Mouse (Mus musculus) liver, embryonic 13.5 days (tissue): ENCODE results near the gene Trappc10. TPM values are rescaled to one million over a fixed set of nuclear protein-coding genes. Genes with fewer than 3 reads are reported as not detected.

Experiments used
- ATAC-seq: fragments of 200-750 bp; cut with Nextera tagmentation; 2 replicates; pipeline ENCODE4 v1.8.0; 2017; ENCODE audit warnings: low read depth, mild to moderate bottlenecking, moderate number of reproducible peaks, moderate library complexity
- DNase-seq: peaks from one replicate; pipeline ENCODE4 v3.0.0; 2022
- H3K27ac ChIP-seq: fragments of 300-500 bp; sonication (generic); 2 replicates; pipeline ENCODE4 v1.5.1; 2015; ENCODE audit warnings: moderate library complexity, mild to moderate bottlenecking, inconsistent platforms
- H3K27me3 ChIP-seq: fragments of 300-500 bp; sonication (generic); 2 replicates; pipeline ENCODE4 v1.6.1; 2015; ENCODE audit warnings: mild to moderate bottlenecking, inconsistent platforms
- H3K36me3 ChIP-seq: fragments of 300-500 bp; sonication (generic); 2 replicates; pipeline ENCODE4 v1.6.1; 2015; ENCODE audit warnings: mild to moderate bottlenecking, inconsistent platforms
- H3K4me1 ChIP-seq: fragments of 300-500 bp; sonication (generic); replicated peaks from 2 replicates; pipeline ENCODE4 v1.6.1; 2015; ENCODE audit warnings: inconsistent platforms
- H3K4me2 ChIP-seq: fragments of 300-500 bp; sonication (generic); 2 replicates; pipeline ENCODE4 v1.6.1; 2015; ENCODE audit warnings: inconsistent platforms, mild to moderate bottlenecking, moderate library complexity
- H3K4me3 ChIP-seq: fragments of 300-500 bp; sonication (generic); replicated peaks from 2 replicates; pipeline ENCODE4 v1.5.1; 2015; ENCODE audit warnings: mild to moderate bottlenecking, inconsistent platforms
- H3K9ac ChIP-seq: fragments of 300-500 bp; sonication (generic); 2 replicates; pipeline ENCODE4 v1.6.1; 2015; ENCODE audit warnings: mild to moderate bottlenecking, inconsistent platforms
- H3K9me3 ChIP-seq: fragments of 300-500 bp; sonication (generic); replicated peaks from 2 replicates; pipeline ENCODE4 v1.6.1; 2016; ENCODE audit warnings: inconsistent platforms
- WGBS: fragments of 180-500 bp; shearing (Covaris S2); methylation state at CpG from one replicate; pipeline ENCODE4 v1.1.7; 2015; ENCODE audit not compliant: insufficient replicate concordance; 5-methylcytosine and 5-hydroxymethylcytosine counted together
- polyA plus RNA-seq: library from polyadenylated mRNA; unstranded; fragments of >200 nt; fragmentation: Nextera tagmentation; extraction: Ambion mirVana; gene quantifications from 2 replicates; pipeline ENCODE4 v1.2.1, GENCODE M21; 2015

The Trappc10 gene
- polyA plus RNA-seq, 1 experiment from 2014 or later, result 15.8 TPM

DNA sequence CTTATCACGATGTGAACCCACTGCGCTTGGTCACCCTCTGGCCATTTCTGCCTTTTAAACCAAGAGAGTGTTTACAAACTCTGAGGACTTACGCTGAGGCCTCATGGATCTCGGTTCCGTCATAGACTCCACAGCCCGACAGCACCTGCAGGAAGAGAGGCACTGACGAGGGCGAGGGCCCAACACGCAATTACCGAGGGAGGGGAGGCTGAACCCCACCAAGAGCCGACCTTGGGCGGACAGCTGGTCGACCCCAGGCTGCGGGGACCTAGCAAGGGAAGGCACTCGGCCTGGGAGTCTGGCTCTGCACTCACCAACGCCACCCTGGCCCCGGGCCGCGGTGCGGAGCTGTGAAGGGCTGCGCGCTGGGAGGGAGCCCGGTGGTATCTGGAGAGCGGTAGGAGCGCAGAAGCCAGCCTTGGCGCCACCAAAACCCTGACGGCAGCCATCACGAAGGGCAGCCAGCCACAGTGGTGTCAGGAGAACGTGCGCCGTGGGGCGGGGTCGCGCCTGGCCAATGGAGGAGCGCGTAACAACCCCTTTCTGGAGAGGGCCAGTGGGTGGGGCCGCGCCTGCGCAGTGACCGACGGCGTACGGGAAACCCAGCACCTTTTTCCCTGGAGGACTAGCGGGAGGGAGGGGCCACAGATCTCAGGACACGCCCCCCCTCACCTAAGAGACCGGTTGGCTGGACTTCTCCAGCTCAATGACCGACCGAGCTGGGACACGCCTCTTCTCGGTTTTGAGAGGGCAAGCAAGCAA, 75.0 kb downstream of the Trappc10 start, which contains the start of gene D10Jhu81e:
Gene D10Jhu81e, minus strand, starts transcription at position 502 of the 762 bp plus-strand sequence.
- H3K9ac ChIP-seq, result peak within 1 kb of the TSS; percentile 88
- H3K36me3 ChIP-seq, result peaks cover 73% of the 10 kb centered on the region
- peak; percentile 100 for DNase-seq
- H3K27ac ChIP-seq, result peak within 1 kb of the TSS; percentile 84
- no peaks in the 10 kb centered on the region for H3K9me3 ChIP-seq
- peaks cover 29% of the 10 kb centered on the region for H3K4me1 ChIP-seq
- ATAC-seq, result peak; percentile 97
- H3K4me2 ChIP-seq, result peak within 1 kb of the TSS; percentile 98
- H3K27me3 ChIP-seq, result no peaks in the 10 kb centered on the region
- peak within 1 kb of the TSS; percentile 86 for H3K4me3 ChIP-seq
- WGBS, result under 1% methylated on average over 50 of the region's 50 CpGs

GRCm38 (mm10) chr10:78168792-78169191, 75.6 kb downstream of the Trappc10 start:
- Histone ChIP-seq H3K27ac (no peak overlapping the region), H3K9ac (peak overlapping the region; percentile 88), H3K4me1 (peaks cover 29% of the 10 kb centered on the region), H3K27me3 (no peaks in the 10 kb centered on the region), H3K4me3 (peak overlapping the region; percentile 86), H3K9me3 (no peaks in the 10 kb centered on the region), H3K36me3 (peaks cover 70% of the 10 kb centered on the region), H3K4me2 (peak overlapping the region; percentile 98)
- DNase-seq (no peak), ATAC-seq (no peak)
- WGBS, result 76% methylated on average over 11 of the region's 11 CpGs

DNA sequence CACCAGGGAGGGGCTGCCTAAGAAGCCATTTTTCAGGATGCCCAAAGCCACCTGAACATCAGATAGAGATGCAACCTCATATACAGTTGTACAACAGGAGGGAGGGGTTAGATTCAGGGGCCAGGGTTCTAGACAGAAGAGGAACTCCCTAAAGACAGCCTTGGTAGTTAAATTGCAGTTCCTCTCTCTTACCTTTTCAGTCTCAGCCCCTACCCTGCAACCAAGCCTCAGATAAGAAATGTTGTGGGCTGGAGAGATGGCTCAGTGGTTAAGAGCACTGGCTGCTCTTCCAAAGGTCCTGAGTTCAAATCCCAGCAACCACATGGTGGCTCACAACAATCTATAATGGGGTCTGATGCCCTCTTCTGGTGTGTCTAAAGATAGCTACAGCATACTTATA, 76.7 kb downstream of the Trappc10 start:
- DNase-seq, result no peak
- H3K36me3 ChIP-seq, result peaks cover 70% of the 10 kb centered on the region
- H3K4me3 ChIP-seq, result no peak overlapping the region
- peaks cover 29% of the 10 kb centered on the region for H3K4me1 ChIP-seq
- no peak overlapping the region for H3K4me2 ChIP-seq
- H3K9me3 ChIP-seq, result no peaks in the 10 kb centered on the region
- ATAC-seq, result no peak
- H3K27ac ChIP-seq, result no peak overlapping the region
- H3K27me3 ChIP-seq, result no peaks in the 10 kb centered on the region
- H3K9ac ChIP-seq, result no peak overlapping the region

- H3K36me3 ChIP-seq, result peaks cover 70% of the 10 kb centered on the region
- WGBS, result 85% methylated on average over 7 of the region's 7 CpGs
- no peak overlapping the region for H3K9ac ChIP-seq
Observed at GRCm38 (mm10) chr10:78167333-78167732, 77.1 kb downstream of the Trappc10 start.

GRCm38 (mm10) chr10:78165256-78166005, 79.0 kb downstream of the Trappc10 start:
- H3K4me3 ChIP-seq, result no peak overlapping the region
- DNase-seq (no peak), ATAC-seq (no peak)
- no peaks in the 10 kb centered on the region for H3K27me3 ChIP-seq
- H3K36me3 ChIP-seq, result peaks cover 58% of the 10 kb centered on the region
- no peaks in the 10 kb centered on the region for H3K9me3 ChIP-seq
- H3K4me2 ChIP-seq, result no peak overlapping the region
- H3K27ac ChIP-seq, result no peak overlapping the region
- peaks cover 20% of the 10 kb centered on the region for H3K4me1 ChIP-seq
- H3K9ac ChIP-seq, result no peak overlapping the region
- 85% methylated on average over 21 of the region's 21 CpGs for WGBS

More at GRCm38 (mm10) chr10:78167333-78167732, 77.1 kb downstream of the Trappc10 start:
- no peaks in the 10 kb centered on the region for H3K27me3 ChIP-seq
- ATAC-seq, result no peak
- H3K9me3 ChIP-seq, result no peaks in the 10 kb centered on the region
- H3K4me1 ChIP-seq, result peaks cover 29% of the 10 kb centered on the region
- no peak overlapping the region for H3K4me2 ChIP-seq
- H3K4me3 ChIP-seq, result no peak overlapping the region
- H3K27ac ChIP-seq, result no peak overlapping the region
- DNase-seq, result no peak

DNA sequence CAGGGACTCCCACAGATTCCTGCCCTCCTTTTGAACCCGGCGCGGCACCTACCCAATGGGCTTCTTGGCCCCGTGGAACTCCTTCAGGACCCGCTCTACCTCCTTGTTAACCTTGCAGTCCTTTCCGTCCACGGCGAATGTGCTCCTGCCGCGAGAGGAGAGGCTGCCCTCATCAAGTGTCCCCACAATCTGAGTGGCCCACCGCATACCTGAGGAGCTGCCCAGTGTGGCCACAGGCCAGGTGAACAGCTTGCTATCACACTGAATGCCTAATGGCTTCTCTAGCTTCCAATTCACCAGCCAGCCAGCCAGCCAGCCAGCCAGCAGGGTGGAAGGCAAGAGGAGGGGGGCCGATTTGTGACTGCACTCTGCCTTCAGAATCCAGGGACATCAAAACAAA, 79.7 kb downstream of the Trappc10 start:
- Histone ChIP-seq H3K27me3 (no peaks in the 10 kb centered on the region), H3K9me3 (no peaks in the 10 kb centered on the region), H3K27ac (no peak overlapping the region), H3K36me3 (peaks cover 58% of the 10 kb centered on the region), H3K4me2 (no peak overlapping the region), H3K4me1 (peaks cover 15% of the 10 kb centered on the region), H3K9ac (no peak overlapping the region), H3K4me3 (no peak overlapping the region)
- no peak for ATAC-seq
- WGBS, result 85% methylated on average over 12 of the region's 12 CpGs
- no peak for DNase-seq

DNA sequence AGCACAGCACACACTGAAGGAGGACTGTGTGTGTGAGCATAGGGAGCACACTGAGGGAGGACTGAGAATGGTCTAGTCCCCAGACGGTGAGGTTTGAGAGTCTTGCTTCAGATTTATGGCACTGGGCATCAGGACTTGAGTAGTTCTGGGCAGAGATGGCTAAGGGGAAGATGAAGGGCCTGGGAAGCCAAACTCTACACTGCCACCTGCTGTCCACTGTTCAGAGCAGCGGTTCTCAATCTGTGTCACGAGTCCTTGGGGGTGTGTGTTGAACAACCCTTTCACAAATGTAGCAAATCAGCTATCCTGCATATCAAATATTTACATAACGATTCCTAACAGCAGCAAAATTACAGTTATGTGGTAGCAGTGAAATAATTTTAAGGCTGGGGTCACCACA, 80.5 kb downstream of the Trappc10 start:
- Histone ChIP-seq H3K9ac (no peak overlapping the region), H3K36me3 (peaks cover 58% of the 10 kb centered on the region), H3K4me2 (no peak overlapping the region), H3K4me3 (no peak overlapping the region), H3K9me3 (no peaks in the 10 kb centered on the region), H3K27me3 (no peaks in the 10 kb centered on the region), H3K27ac (no peak overlapping the region), H3K4me1 (peaks cover 18% of the 10 kb centered on the region)
- 27% methylated on average over 4 of the region's 4 CpGs for WGBS
- peak; percentile 26 for DNase-seq
- ATAC-seq, result no peak

- Histone ChIP-seq H3K4me1 (peaks cover 14% of the 10 kb centered on the region), H3K4me2 (no peak overlapping the region), H3K27ac (no peak overlapping the region), H3K9me3 (no peaks in the 10 kb centered on the region), H3K4me3 (no peak overlapping the region), H3K36me3 (peaks cover 58% of the 10 kb centered on the region), H3K27me3 (no peaks in the 10 kb centered on the region), H3K9ac (no peak overlapping the region)
- ATAC-seq (no peak), DNase-seq (no peak)
- 84% methylated on average over 9 of the region's 9 CpGs for WGBS
Observed at GRCm38 (mm10) chr10:78163241-78163640, 81.2 kb downstream of the Trappc10 start.

GRCm38 (mm10) chr10:78162646-78163045, 81.8 kb downstream of the Trappc10 start:
- ATAC-seq (no peak), DNase-seq (no peak)
- Histone ChIP-seq H3K36me3 (peaks cover 57% of the 10 kb centered on the region), H3K9ac (no peak overlapping the region), H3K27ac (no peak overlapping the region), H3K9me3 (no peaks in the 10 kb centered on the region), H3K4me2 (no peak overlapping the region), H3K4me3 (no peak overlapping the region), H3K4me1 (peaks cover 12% of the 10 kb centered on the region), H3K27me3 (no peaks in the 10 kb centered on the region)
- WGBS, result 89% methylated on average over 12 of the region's 12 CpGs

DNA sequence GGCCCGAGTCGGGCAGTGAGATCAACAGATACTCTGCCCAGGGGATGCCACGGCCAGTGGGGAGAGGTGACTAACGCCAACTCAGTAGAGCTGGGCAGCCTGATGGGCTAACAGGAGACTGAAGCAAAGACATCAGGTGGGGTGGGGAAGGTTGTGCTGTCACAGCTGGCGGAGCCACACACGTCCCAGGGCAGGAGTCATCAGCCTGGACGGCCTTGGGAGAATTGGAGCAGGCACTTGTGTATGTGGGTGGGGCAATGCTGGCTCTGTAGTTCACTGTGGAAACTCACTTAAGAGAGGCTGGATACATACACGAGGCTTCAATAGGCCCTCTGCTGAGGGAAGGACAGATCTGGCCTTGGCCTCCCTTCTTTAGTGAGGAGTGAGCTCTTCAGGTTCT, 83.3 kb downstream of the Trappc10 start:
- H3K9ac ChIP-seq, result no peak overlapping the region
- peaks cover 42% of the 10 kb centered on the region for H3K36me3 ChIP-seq
- H3K4me3 ChIP-seq, result no peak overlapping the region
- whole genome bisulfite sequencing, result 68% methylated on average over 8 of the region's 8 CpGs
- no peak overlapping the region for H3K4me2 ChIP-seq
- no peak overlapping the region for H3K27ac ChIP-seq
- H3K9me3 ChIP-seq, result no peaks in the 10 kb centered on the region
- DNase-seq (no peak), ATAC-seq (no peak)
- no peaks in the 10 kb centered on the region for H3K27me3 ChIP-seq
- H3K4me1 ChIP-seq, result peaks cover 12% of the 10 kb centered on the region

DNA sequence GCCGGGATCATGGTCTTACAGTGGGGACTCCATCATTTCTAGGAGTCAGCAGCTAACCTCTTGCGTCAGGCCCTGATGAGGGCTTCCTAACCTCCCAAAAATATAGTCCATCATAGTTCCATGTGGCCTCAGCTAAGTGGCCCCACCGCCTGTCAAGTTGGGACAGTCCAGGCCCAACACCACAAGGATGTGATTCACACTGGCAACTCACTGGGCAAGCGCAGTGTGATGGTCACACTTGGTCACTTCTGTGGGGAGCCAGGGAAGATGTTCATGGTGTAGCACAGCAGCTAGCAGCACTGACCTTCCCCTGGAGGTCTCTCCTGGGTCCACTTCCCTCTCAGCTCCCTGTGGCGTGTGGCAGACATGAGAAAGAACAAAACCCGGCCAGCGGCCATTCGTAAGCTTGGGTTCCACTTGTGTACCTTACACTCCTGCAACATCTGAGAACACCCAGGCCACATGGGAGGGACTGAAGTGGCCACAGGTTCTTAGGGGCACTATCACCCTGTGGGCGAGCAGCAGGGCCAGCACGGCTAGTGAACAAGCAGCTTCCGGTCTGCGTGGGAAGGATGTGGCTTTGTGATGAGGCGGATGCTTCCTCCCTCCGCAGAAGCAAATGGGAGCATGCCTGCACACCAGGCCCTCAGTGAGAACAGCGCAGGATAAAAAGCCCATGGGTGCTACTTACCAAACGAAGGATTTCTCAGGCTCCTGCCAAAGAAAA, 83.9 kb downstream of the Trappc10 start:
- 54% methylated on average over 16 of the region's 16 CpGs for WGBS
- Histone ChIP-seq H3K27ac (peak overlapping the region; percentile 39; the same call in 1 of the 2 replicates), H3K27me3 (no peaks in the 10 kb centered on the region), H3K9ac (no peak overlapping the region), H3K4me2 (no peak overlapping the region), H3K36me3 (peaks cover 36% of the 10 kb centered on the region), H3K9me3 (no peaks in the 10 kb centered on the region), H3K4me1 (peaks cover 12% of the 10 kb centered on the region), H3K4me3 (no peak overlapping the region)
- peak; percentile 8; the same call in 1 of the 2 replicates for ATAC-seq
- DNase-seq, result no peak
